ENCODE assay signal across 8 mouse cellular contexts in genomic region chr15:98602921-98603458, GRCm38 (mm10). TPM values are rescaled to one million over a fixed set of nuclear protein-coding genes. Genes with fewer than 3 reads are reported as not detected.
A peak's percentile ranks its signal among the peaks of the same experiment; 100 is the strongest.
DNase-seq lines count a peak whose midpoint lies in the region; ATAC-seq and TF ChIP-seq lines count a peak whose summit lies in the region.

No protein-coding gene starts in this region.

- 44% methylated on average over 4 of the region's 4 CpGs for WGBS in lung, embryonic 14.5 days
- WGBS in embryonic facial prominence, embryonic 14.5 days, result 29% methylated on average over 3 of the region's 4 CpGs
- 16% methylated on average over 4 of the region's 4 CpGs for WGBS in intestine, postnatal 0 days
- 65% methylated on average over 4 of the region's 4 CpGs for WGBS in forebrain, embryonic 12.5 days

- no peak for TF ChIP-seq CTCF in lung, embryonic 14.5 days (IDR thresholded peaks at IDR 0.05; ENCODE audit: low read depth)
- TF ChIP-seq CTCF in intestine, postnatal 0 days (IDR thresholded peaks at IDR 0.05; ENCODE audit: low read depth), result 0 out of 2 replicates have a peak, but pooled peaks have one; percentile 1

- H3K27ac ChIP-seq in lung, embryonic 14.5 days (ENCODE audit: low read depth), result peak overlapping the region; percentile 73; the same call in 1 of the 2 replicates
- H3K27ac ChIP-seq in embryonic facial prominence, embryonic 14.5 days (replicated peaks; ENCODE audit: low read depth, low read length), result peak overlapping the region; percentile 70
- peak overlapping the region; percentile 29 for H3K27ac ChIP-seq in intestine, postnatal 0 days (ENCODE audit: low read depth, low read length)
- H3K27ac ChIP-seq in forebrain, embryonic 12.5 days, result no peak overlapping the region

- peak overlapping the region; percentile 14 for H3K4me3 ChIP-seq in lung, embryonic 14.5 days (ENCODE audit: low read depth, low read length)
- peak overlapping the region; percentile 25 for H3K4me3 ChIP-seq in embryonic facial prominence, embryonic 14.5 days (ENCODE audit: low read depth, low read length)
- peak overlapping the region; percentile 27 for H3K4me3 ChIP-seq in intestine, postnatal 0 days (ENCODE audit: low read depth, low read length)
- H3K4me3 ChIP-seq in forebrain, embryonic 12.5 days (replicated peaks), result no peak overlapping the region; the same call in 1 of the 2 replicates

- H3K27me3 ChIP-seq in lung, embryonic 14.5 days (ENCODE audit: insufficient read depth, low read length), result no peaks in the 10 kb centered on the region
- no peaks in the 10 kb centered on the region for H3K27me3 ChIP-seq in embryonic facial prominence, embryonic 14.5 days (replicated peaks; ENCODE audit: control insufficient read depth, insufficient read depth, low read length)
- no peaks in the 10 kb centered on the region for H3K27me3 ChIP-seq in intestine, postnatal 0 days (replicated peaks; ENCODE audit: control insufficient read depth, insufficient read depth, low read length)
- no peaks in the 10 kb centered on the region for H3K27me3 ChIP-seq in forebrain, embryonic 12.5 days

- H3K9me3 ChIP-seq in lung, embryonic 14.5 days (ENCODE audit: low read depth, low read length), result no peaks in the 10 kb centered on the region
- H3K9me3 ChIP-seq in embryonic facial prominence, embryonic 14.5 days (ENCODE audit: control insufficient read depth, low read length), result no peaks in the 10 kb centered on the region
- no peaks in the 10 kb centered on the region for H3K9me3 ChIP-seq in intestine, postnatal 0 days (ENCODE audit: control insufficient read depth)
- no peaks in the 10 kb centered on the region for H3K9me3 ChIP-seq in forebrain, embryonic 12.5 days

- H3K4me2 ChIP-seq in lung, embryonic 14.5 days, result peak overlapping the region; percentile 48
- peak overlapping the region; percentile 54 for H3K4me2 ChIP-seq in embryonic facial prominence, embryonic 14.5 days (ENCODE audit: low read depth, low read length)
- peak overlapping the region; percentile 65 for H3K4me2 ChIP-seq in intestine, postnatal 0 days (replicated peaks; ENCODE audit: low read depth)
- H3K4me2 ChIP-seq in forebrain, embryonic 12.5 days, result no peak overlapping the region

- peaks cover 67% of the 10 kb centered on the region for H3K36me3 ChIP-seq in lung, embryonic 14.5 days (ENCODE audit: insufficient read depth)
- H3K36me3 ChIP-seq in embryonic facial prominence, embryonic 14.5 days (ENCODE audit: control insufficient read depth, insufficient read depth, low read length), result peaks cover 51% of the 10 kb centered on the region
- peaks cover 55% of the 10 kb centered on the region for H3K36me3 ChIP-seq in intestine, postnatal 0 days (ENCODE audit: control insufficient read depth, insufficient read depth)
- peaks cover 66% of the 10 kb centered on the region for H3K36me3 ChIP-seq in forebrain, embryonic 12.5 days (replicated peaks)

- DNase-seq in lung, embryonic 14.5 days, result no peak
- no peak for DNase-seq in lung, adult 18-20 months
- peak; percentile 16 for DNase-seq in embryonic facial prominence, embryonic 14.5 days (ENCODE audit: low spot score)
- no peak for DNase-seq in frontal cortex, postnatal 25 days (ENCODE audit: low spot score in 2 of 2)
- DNase-seq in thymus, adult 18-20 months, result no peak

- no peak for ATAC-seq in lung, embryonic 14.5 days (ENCODE audit: insufficient read depth)
- ATAC-seq in embryonic facial prominence, embryonic 14.5 days (ENCODE audit: low read depth), result no peak
- ATAC-seq in intestine, postnatal 0 days, result peak; percentile 22; the same call in 1 of the 2 replicates
- ATAC-seq in megakaryocyte-erythroid progenitor cell, adult 5-6 weeks (replicated peaks; ENCODE audit: low FRiP score, low TSS enrichment, poor library complexity, severe bottlenecking), result peak; percentile 29; the same call in 1 of the 2 replicates
- no peak for ATAC-seq in forebrain, embryonic 12.5 days (ENCODE audit: low FRiP score)

- H3K9ac ChIP-seq in lung, embryonic 14.5 days, result peak overlapping the region; percentile 50; the same call in 1 of the 2 replicates
- H3K9ac ChIP-seq in embryonic facial prominence, embryonic 14.5 days (ENCODE audit: low read depth, low read length), result peak overlapping the region; percentile 51
- H3K9ac ChIP-seq in intestine, postnatal 0 days (ENCODE audit: low read depth, low read length), result peak overlapping the region; percentile 34; the same call in 1 of the 2 replicates
- H3K9ac ChIP-seq in forebrain, embryonic 12.5 days, result no peak overlapping the region

- peaks cover 7% of the 10 kb centered on the region for H3K4me1 ChIP-seq in lung, embryonic 14.5 days (ENCODE audit: insufficient read depth)
- H3K4me1 ChIP-seq in embryonic facial prominence, embryonic 14.5 days (ENCODE audit: control insufficient read depth, insufficient read depth, low read length), result peaks cover 30% of the 10 kb centered on the region
- H3K4me1 ChIP-seq in intestine, postnatal 0 days (replicated peaks; ENCODE audit: control insufficient read depth, insufficient read depth, low read length), result peaks cover 9% of the 10 kb centered on the region
- H3K4me1 ChIP-seq in forebrain, embryonic 12.5 days, result peaks cover 27% of the 10 kb centered on the region

RNA-seq across cellular contexts. Expression of gene Adcy6, which starts 6.9 kb away (rescaled TPM):
- 20.5 and 21.8 TPM in 2 replicates for polyA plus RNA-seq in lung, embryonic 14.5 days (2014; fragmentation: Nextera tagmentation; extraction: Ambion mirVana)
- 14.9 and 18.8 TPM in 2 replicates for polyA plus RNA-seq in embryonic facial prominence, embryonic 14.5 days (2014; fragmentation: Nextera tagmentation; extraction: Ambion mirVana)
- 10.6 and 11.1 TPM in 2 replicates for polyA plus RNA-seq in intestine, postnatal 0 days (2015; fragmentation: Nextera tagmentation; extraction: Ambion mirVana)
- 55.8 and 57.2 TPM in 2 replicates for total RNA-seq in megakaryocyte-erythroid progenitor cell, adult 5-6 weeks (2014; fragmentation: Nextera tagmentation)
- 28.8 and 45.9 TPM in 2 replicates for total RNA-seq in megakaryocyte-erythroid progenitor cell, adult 5-6 weeks (2017)
- 12.9 and 14.2 TPM in 2 replicates for polyA plus RNA-seq in forebrain, embryonic 12.5 days (2016; fragmentation: Nextera tagmentation; extraction: Ambion mirVana)

RNA-seq across cellular contexts. Expression of gene Cacnb3, which starts 27.6 kb away (rescaled TPM):
- 24.6 and 28.9 TPM in 2 replicates for polyA plus RNA-seq in lung, embryonic 14.5 days (2014; fragmentation: Nextera tagmentation; extraction: Ambion mirVana)
- polyA plus RNA-seq in embryonic facial prominence, embryonic 14.5 days (2014; fragmentation: Nextera tagmentation; extraction: Ambion mirVana), result 29.0 and 37.0 TPM in 2 replicates
- polyA plus RNA-seq in intestine, postnatal 0 days (2015; fragmentation: Nextera tagmentation; extraction: Ambion mirVana), result 9.3 and 10.3 TPM in 2 replicates
- total RNA-seq in megakaryocyte-erythroid progenitor cell, adult 5-6 weeks (2014; fragmentation: Nextera tagmentation), result not detected in 2 replicates
- not detected in 2 replicates for total RNA-seq in megakaryocyte-erythroid progenitor cell, adult 5-6 weeks (2017)
- 77.1 and 80.4 TPM in 2 replicates for polyA plus RNA-seq in forebrain, embryonic 12.5 days (2016; fragmentation: Nextera tagmentation; extraction: Ambion mirVana)

RNA-seq across cellular contexts. Expression of gene 4930415O20Rik, which starts 32.2 kb away (rescaled TPM):
- polyA plus RNA-seq in lung, embryonic 14.5 days (2014; fragmentation: Nextera tagmentation; extraction: Ambion mirVana), result 0.50 TPM in 1 of 2 replicates, not detected in the other
- polyA plus RNA-seq in embryonic facial prominence, embryonic 14.5 days (2014; fragmentation: Nextera tagmentation; extraction: Ambion mirVana), result not detected in 2 replicates
- not detected in 2 replicates for polyA plus RNA-seq in intestine, postnatal 0 days (2015; fragmentation: Nextera tagmentation; extraction: Ambion mirVana)
- total RNA-seq in megakaryocyte-erythroid progenitor cell, adult 5-6 weeks (2014; fragmentation: Nextera tagmentation), result not detected in 2 replicates
- not detected in 2 replicates for total RNA-seq in megakaryocyte-erythroid progenitor cell, adult 5-6 weeks (2017)
- not detected in 2 replicates for polyA plus RNA-seq in forebrain, embryonic 12.5 days (2016; fragmentation: Nextera tagmentation; extraction: Ambion mirVana)

RNA-seq across cellular contexts. Expression of gene Ccnt1, which starts 32.3 kb away (rescaled TPM):
- polyA plus RNA-seq in lung, embryonic 14.5 days (2014; fragmentation: Nextera tagmentation; extraction: Ambion mirVana), result 57.7 and 58.5 TPM in 2 replicates
- polyA plus RNA-seq in embryonic facial prominence, embryonic 14.5 days (2014; fragmentation: Nextera tagmentation; extraction: Ambion mirVana), result 47.9 and 51.3 TPM in 2 replicates
- polyA plus RNA-seq in intestine, postnatal 0 days (2015; fragmentation: Nextera tagmentation; extraction: Ambion mirVana), result 21.1 and 25.0 TPM in 2 replicates
- 66.8 and 70.7 TPM in 2 replicates for total RNA-seq in megakaryocyte-erythroid progenitor cell, adult 5-6 weeks (2014; fragmentation: Nextera tagmentation)
- total RNA-seq in megakaryocyte-erythroid progenitor cell, adult 5-6 weeks (2017), result 80.8 and 88.3 TPM in 2 replicates
- polyA plus RNA-seq in forebrain, embryonic 12.5 days (2016; fragmentation: Nextera tagmentation; extraction: Ambion mirVana), result 61.2 and 63.2 TPM in 2 replicates

RNA-seq across cellular contexts. Expression of gene Ddx23, which starts 59.7 kb away (rescaled TPM):
- 27.2 and 28.7 TPM in 2 replicates for polyA plus RNA-seq in lung, embryonic 14.5 days (2014; fragmentation: Nextera tagmentation; extraction: Ambion mirVana)
- 21.5 and 23.4 TPM in 2 replicates for polyA plus RNA-seq in embryonic facial prominence, embryonic 14.5 days (2014; fragmentation: Nextera tagmentation; extraction: Ambion mirVana)
- 9.0 and 11.7 TPM in 2 replicates for polyA plus RNA-seq in intestine, postnatal 0 days (2015; fragmentation: Nextera tagmentation; extraction: Ambion mirVana)
- total RNA-seq in megakaryocyte-erythroid progenitor cell, adult 5-6 weeks (2014; fragmentation: Nextera tagmentation), result 79.8 and 96.4 TPM in 2 replicates
- 152 and 181 TPM in 2 replicates for total RNA-seq in megakaryocyte-erythroid progenitor cell, adult 5-6 weeks (2017)
- 23.9 and 24.1 TPM in 2 replicates for polyA plus RNA-seq in forebrain, embryonic 12.5 days (2016; fragmentation: Nextera tagmentation; extraction: Ambion mirVana)

Comparison
In these comparisons a context has a peak if more than half of its experiments do, and no peak if none do; other contexts are left out.
1. ATAC-seq: peak in intestine, postnatal 0 days (single experiment) and megakaryocyte-erythroid progenitor cell, adult 5-6 weeks (single experiment); none in lung, embryonic 14.5 days (single experiment), embryonic facial prominence, embryonic 14.5 days (single experiment) and forebrain, embryonic 12.5 days (single experiment).